Mouse (Mus musculus) spleen, adult 2 months (tissue): ENCODE measurements around the gene Sh3bgrl.

Experiments
- CTCF ChIP-seq: fragments of 200-500 bp; IDR thresholded peaks from 2 replicates; pipeline ENCODE4 v1.5.1; 2011; ENCODE audit warnings: mild to moderate bottlenecking, inconsistent platforms; ENCODE audit not compliant: insufficient read depth, insufficient read length, insufficient replicate concordance; ENCODE audit errors: extremely low read depth
- POLR2A ChIP-seq: fragments of 200-500 bp; IDR thresholded peaks from 2 replicates; pipeline ENCODE4 v1.6.1; 2011; ENCODE audit warnings: low read depth, low read length, inconsistent platforms

GRCm38 (mm10) chrX:109132463-109132862 lies 37.3 kb downstream of the Sh3bgrl start:
- TF ChIP-seq POLR2A (no peak), CTCF (no peak)
